Mouse (Mus musculus) midbrain, embryonic 12.5 days (tissue): ENCODE measurements at regions not wholly inside any gene's neighbourhood (a gene's known extent, or its start where the extent isn't known, plus 50 kb on each side); places are given as distances from the start of the nearest gene placed in this dataset.
"Not testable (repeated sequence)": the region's sequence is repeated elsewhere in the genome, so short reads cannot be mapped to it uniquely, and the experiment has no call there.

Experiments
- ATAC-seq: fragments of 200-750 bp; cut with Nextera tagmentation; 2 replicates; pipeline ENCODE4 v1.8.0; 2017; ENCODE audit warnings: low read depth, moderate TSS enrichment, moderate library complexity; ENCODE audit not compliant: low FRiP score
- H3K27ac ChIP-seq: fragments of 300-500 bp; sonication (generic); replicated peaks from 2 replicates; pipeline ENCODE4 v1.5.1; 2016; ENCODE audit warnings: mild to moderate bottlenecking
- H3K27me3 ChIP-seq: fragments of 300-500 bp; sonication (generic); 2 replicates; pipeline ENCODE4 v1.6.1; 2016; ENCODE audit warnings: mild to moderate bottlenecking
- H3K36me3 ChIP-seq: fragments of 300-500 bp; sonication (generic); 2 replicates; pipeline ENCODE4 v1.6.1; 2016
- H3K4me1 ChIP-seq: fragments of 300-500 bp; sonication (generic); 2 replicates; pipeline ENCODE4 v1.6.1; 2016
- H3K4me2 ChIP-seq: fragments of 300-500 bp; sonication (generic); replicated peaks from 2 replicates; pipeline ENCODE4 v1.6.1; 2016; ENCODE audit warnings: mild to moderate bottlenecking, moderate library complexity
- H3K4me3 ChIP-seq: fragments of 300-500 bp; sonication (generic); 2 replicates; pipeline ENCODE4 v1.5.1; 2016; ENCODE audit warnings: mild to moderate bottlenecking
- H3K9ac ChIP-seq: fragments of 300-500 bp; sonication (generic); replicated peaks from 2 replicates; pipeline ENCODE4 v1.6.1; 2016; ENCODE audit warnings: mild to moderate bottlenecking, moderate library complexity
- H3K9me3 ChIP-seq: fragments of 300-500 bp; sonication (generic); 2 replicates; pipeline ENCODE4 v1.6.1; 2016; ENCODE audit warnings: mild to moderate bottlenecking
- WGBS: fragments of 180-500 bp; shearing (Covaris S2); methylation state at CpG from one replicate; pipeline ENCODE4 v1.1.7; 2016; 5-methylcytosine and 5-hydroxymethylcytosine counted together

GRCm38 (mm10) chr9:3283381-3283780 lies 51.6 kb upstream of the Alkbh8 start:
- WGBS = 89% methylated on average over 9 of the region's 9 CpGs
- not testable (repeated sequence) for H3K9ac ChIP-seq, ATAC-seq, H3K4me2 ChIP-seq, H3K27me3 ChIP-seq, H3K27ac ChIP-seq, H3K9me3 ChIP-seq, H3K4me1 ChIP-seq, H3K4me3 ChIP-seq, H3K36me3 ChIP-seq
